Mouse (Mus musculus) liver, embryonic 14.5 days (tissue): ENCODE results near the gene Sh2d3c. TPM values are rescaled to one million over a fixed set of nuclear protein-coding genes. Genes with fewer than 3 reads are reported as not detected.

Source experiments
- ATAC-seq: fragments of 200-750 bp; cut with Nextera tagmentation; 2 replicates; pipeline ENCODE4 v1.8.0; 2017; ENCODE audit warnings: moderate number of reproducible peaks, mild to moderate bottlenecking, moderate library complexity; ENCODE audit not compliant: insufficient read depth
- DNase-seq, 3 experiments: peaks; one replicate each; pipeline ENCODE4 v3.0.0-alpha.2; 2012 to 2013; ENCODE audit warnings: low read depth in 3 of 3, low spot score in 3 of 3
- H3K27ac ChIP-seq: fragments of 300-500 bp; sonication (generic); 2 replicates; pipeline ENCODE4 v1.5.1; 2014; ENCODE audit warnings: moderate library complexity, mild to moderate bottlenecking, control low read depth, inconsistent platforms
- H3K27me3 ChIP-seq: fragments of 300-500 bp; sonication (generic); 2 replicates; pipeline ENCODE4 v1.6.1; 2014; ENCODE audit warnings: mild to moderate bottlenecking, low read length, moderate library complexity; ENCODE audit not compliant: control insufficient read depth, insufficient read depth
- H3K36me3 ChIP-seq: fragments of 300-500 bp; sonication (generic); replicated peaks from 2 replicates; pipeline ENCODE4 v1.6.1; 2014; ENCODE audit warnings: low read depth; ENCODE audit not compliant: control insufficient read depth, insufficient read depth
- H3K4me1 ChIP-seq, 2 experiments: fragments of 200-500 bp in 1 of 2; fragments of 300-500 bp in 1 of 2; sonication (generic) in 1 of 2; replicated peaks; 2 replicates each; pipeline ENCODE4 v1.6.1; 2012 to 2014; ENCODE audit warnings: antibody characterized with exemption in 1 of 2, inconsistent platforms in 1 of 2, low read length in 1 of 2; ENCODE audit not compliant: control insufficient read depth in 2 of 2, insufficient read depth in 2 of 2
- H3K4me2 ChIP-seq: fragments of 300-500 bp; sonication (generic); 2 replicates; pipeline ENCODE4 v1.6.1; 2014; ENCODE audit warnings: low read depth, mild to moderate bottlenecking, control low read depth, moderate library complexity
- H3K4me3 ChIP-seq, 2 experiments: fragments of 200-500 bp in 1 of 2; fragments of 300-500 bp in 1 of 2; sonication (generic) in 1 of 2; 2 replicates each; pipeline ENCODE4 v1.5.1; 2012 to 2014; ENCODE audit warnings: low read depth in 2 of 2, low read length in 2 of 2, mild to moderate bottlenecking in 2 of 2, control low read depth in 1 of 2, inconsistent platforms in 1 of 2, moderate library complexity in 1 of 2; ENCODE audit not compliant: insufficient read depth in 1 of 2
- H3K9ac ChIP-seq: fragments of 300-500 bp; sonication (generic); replicated peaks from 2 replicates; pipeline ENCODE4 v1.6.1; 2014; ENCODE audit warnings: mild to moderate bottlenecking, control low read depth, moderate library complexity
- H3K9me3 ChIP-seq: fragments of 300-500 bp; sonication (generic); 2 replicates; pipeline ENCODE4 v1.6.1; 2016; ENCODE audit warnings: low read length, mixed read lengths; ENCODE audit not compliant: control insufficient read depth
- CTCF ChIP-seq: IDR thresholded peaks from 2 replicates; pipeline ENCODE4 v1.5.1; 2016; ENCODE audit warnings: antibody characterized with exemption, low read depth, control low read depth
- EP300 ChIP-seq: IDR thresholded peaks from 2 replicates; pipeline ENCODE4 v1.6.1; 2016; ENCODE audit warnings: antibody characterized with exemption, low read depth
- WGBS: fragments of 180-500 bp; shearing (Covaris S2); extraction: QIAGEN DNeasy Blood & Tissue Kit; methylation state at CpG from one replicate; pipeline ENCODE4 v1.1.7; 2014; ENCODE audit not compliant: insufficient replicate concordance; 5-methylcytosine and 5-hydroxymethylcytosine counted together
- polyA plus RNA-seq, 2 experiments: library from polyadenylated mRNA; depleted of rRNA in 1 of 2; stranded (reverse) in 1 of 2; unstranded in 1 of 2; fragments of >200 nt; fragmentation: Nextera tagmentation in 1 of 2; extraction: Ambion mirVana in 1 of 2; gene quantifications; 2 replicates each; pipeline versions ENCODE4 v1.2.1 to v1.2.3; 2012 to 2014

Gene Sh2d3c
- polyA plus RNA-seq, 2 experiments = 3.5 to 4.7 TPM

DNA sequence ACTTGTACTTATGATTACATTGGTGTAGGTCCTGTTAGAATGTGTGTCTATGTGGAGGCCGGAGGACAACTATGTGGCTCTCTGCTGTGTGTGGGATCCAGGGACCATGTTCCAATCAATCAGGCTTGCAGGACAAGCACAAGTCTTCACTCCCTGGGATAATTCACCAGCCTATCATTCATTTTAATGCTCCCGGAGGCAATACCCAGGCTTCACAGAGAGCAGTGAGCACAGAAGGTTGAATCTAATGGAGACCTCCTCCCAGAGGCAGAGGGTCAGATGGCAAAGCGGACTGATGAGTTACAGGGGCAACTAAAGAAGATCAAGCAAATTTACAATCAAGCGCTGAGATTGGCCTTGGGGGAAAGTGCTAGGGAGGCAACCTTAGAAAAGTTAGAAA is 8.7 kb downstream of the Sh2d3c start:
- 67% methylated on average over 4 of the region's 4 CpGs for WGBS

DNA sequence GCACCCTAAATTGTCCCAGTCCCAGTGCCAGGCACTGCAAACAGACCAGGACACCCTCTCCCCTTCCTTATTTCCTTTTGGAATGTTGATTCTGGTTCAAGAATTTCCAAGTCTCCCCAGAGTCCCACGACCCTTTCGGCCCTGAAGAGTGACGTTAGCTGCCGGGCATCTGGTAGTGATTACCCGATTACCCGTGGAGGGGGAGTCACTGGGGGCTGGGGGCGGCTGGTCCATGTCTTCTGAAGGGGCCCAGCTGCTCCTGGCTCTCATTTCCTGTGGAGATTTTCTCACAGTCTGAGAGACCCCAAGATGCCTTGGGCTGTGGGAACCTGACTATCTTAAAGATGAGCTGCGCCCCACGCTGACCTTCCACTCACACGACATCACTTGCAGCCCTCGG is 10.0 kb downstream of the Sh2d3c start:
- DNase-seq = no peak
- no peak for TF ChIP-seq CTCF
- TF ChIP-seq EP300 = no peak
- no peak overlapping the region for H3K4me3 ChIP-seq
- H3K9ac ChIP-seq = no peak overlapping the region
- H3K36me3 ChIP-seq = no peaks in the 10 kb centered on the region
- H3K27ac ChIP-seq = no peak overlapping the region
- no peaks in the 10 kb centered on the region for H3K27me3 ChIP-seq
- H3K4me2 ChIP-seq = no peak overlapping the region
- no peak for ATAC-seq
- H3K9me3 ChIP-seq = no peaks in the 10 kb centered on the region
- peaks cover 0 to 6% of the 10 kb centered on the region in 2 experiments; a peak in 1 of 4 replicates for H3K4me1 ChIP-seq
- WGBS = 59% methylated on average over 11 of the region's 11 CpGs

More for the DNA sequence above, 8.7 kb downstream of the Sh2d3c start:
- Histone ChIP-seq H3K4me2 (no peak overlapping the region; the same call in 1 of the 2 replicates), H3K36me3 (no peaks in the 10 kb centered on the region), H3K4me3 (no peak overlapping the region), H3K9ac (no peak overlapping the region), H3K9me3 (no peaks in the 10 kb centered on the region), H3K4me1 (peaks cover 0 to 5% of the 10 kb centered on the region in 2 experiments; a peak in 1 of 4 replicates), H3K27me3 (no peaks in the 10 kb centered on the region), H3K27ac (no peak overlapping the region)
- no peak for TF ChIP-seq EP300
- DNase-seq = no peak
- ATAC-seq = no peak

GRCm38 (mm10) chr2:32731911-32732310 is 11.1 kb downstream of the Sh2d3c start:
- no peak for ATAC-seq
- no peak for TF ChIP-seq CTCF
- no peak for TF ChIP-seq EP300
- DNase-seq = no peak
- Histone ChIP-seq H3K27me3 (no peaks in the 10 kb centered on the region), H3K9ac (no peak overlapping the region), H3K4me1 (peaks cover 0 to 5% of the 10 kb centered on the region in 2 experiments; a peak in 2 of 4 replicates), H3K9me3 (no peaks in the 10 kb centered on the region), H3K36me3 (no peaks in the 10 kb centered on the region), H3K4me2 (no peak overlapping the region), H3K4me3 (no peak overlapping the region), H3K27ac (no peak overlapping the region)
- WGBS = 71% methylated on average over 4 of the region's 4 CpGs

GRCm38 (mm10) chr2:32732695-32733094 is 11.8 kb downstream of the Sh2d3c start:
- ATAC-seq (no peak), DNase-seq (no peak)
- H3K9ac ChIP-seq = no peak overlapping the region
- H3K4me2 ChIP-seq = no peak overlapping the region
- H3K4me1 ChIP-seq = peaks cover 0 to 4% of the 10 kb centered on the region in 2 experiments; a peak in 2 of 4 replicates
- H3K27me3 ChIP-seq = no peaks in the 10 kb centered on the region
- no peak overlapping the region for H3K4me3 ChIP-seq
- H3K9me3 ChIP-seq = no peaks in the 10 kb centered on the region
- TF ChIP-seq CTCF (no peak), EP300 (no peak)
- no peak overlapping the region for H3K27ac ChIP-seq
- no peaks in the 10 kb centered on the region for H3K36me3 ChIP-seq
- WGBS = 55% methylated on average over 6 of the region's 6 CpGs

DNA sequence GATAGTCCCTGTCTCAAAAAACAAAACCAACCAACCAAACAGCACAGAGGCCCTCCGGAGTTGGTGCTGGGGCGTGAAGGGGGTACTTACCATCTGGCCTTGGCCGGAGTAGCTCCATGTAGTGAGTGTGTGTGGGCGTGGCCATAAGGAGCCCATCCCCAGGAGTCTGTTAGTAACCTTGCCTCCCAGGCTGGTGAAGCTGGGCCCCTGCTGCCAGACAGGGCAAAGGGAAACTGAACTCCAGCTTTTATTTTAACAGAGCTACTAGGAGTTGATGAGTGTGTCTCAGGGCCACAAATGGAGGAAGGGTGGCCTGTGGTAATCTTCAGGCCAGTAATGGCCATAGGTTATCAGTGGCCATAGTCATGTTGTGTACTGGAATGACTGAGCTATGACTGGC is 13.6 kb downstream of the Sh2d3c start:
- TF ChIP-seq CTCF = no peak
- no peak for TF ChIP-seq EP300
- Histone ChIP-seq H3K4me1 (peaks cover 0 to 4% of the 10 kb centered on the region in 2 experiments; a peak in 2 of 4 replicates), H3K4me3 (no peak overlapping the region), H3K27ac (no peak overlapping the region), H3K27me3 (no peaks in the 10 kb centered on the region), H3K9ac (no peak overlapping the region), H3K4me2 (no peak overlapping the region), H3K9me3 (no peaks in the 10 kb centered on the region), H3K36me3 (no peaks in the 10 kb centered on the region)
- WGBS = 37% methylated on average over 4 of the region's 4 CpGs
- DNase-seq (no peak), ATAC-seq (peak; percentile 23; the same call in 1 of the 2 replicates)

DNA sequence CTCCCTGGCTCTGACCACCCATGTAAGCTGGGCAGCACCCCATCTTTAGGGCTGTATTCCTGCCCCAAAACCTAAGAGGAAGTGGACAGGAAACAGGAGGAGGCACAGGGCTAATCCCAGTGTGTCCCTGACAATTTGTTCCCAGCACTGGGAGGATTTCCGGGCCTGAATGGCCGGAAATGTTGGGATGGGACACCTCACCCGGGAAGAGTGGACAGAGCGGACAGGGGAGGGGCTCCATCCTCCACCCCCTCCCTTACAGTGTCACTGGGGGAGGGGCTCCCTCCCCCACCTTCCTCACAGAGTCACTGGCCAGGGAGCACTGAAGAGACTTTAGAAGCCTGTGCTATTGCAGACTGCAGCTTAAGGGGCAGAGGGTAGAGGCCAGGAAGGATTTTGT is 14.1 kb downstream of the Sh2d3c start:
- WGBS = 33% methylated on average over 4 of the region's 4 CpGs

More for the DNA sequence above, 14.1 kb downstream of the Sh2d3c start:
- Histone ChIP-seq H3K9me3 (no peaks in the 10 kb centered on the region), H3K4me1 (peaks cover 0 to 4% of the 10 kb centered on the region in 2 experiments; a peak in 2 of 4 replicates), H3K4me2 (no peak overlapping the region), H3K36me3 (no peaks in the 10 kb centered on the region), H3K27ac (no peak overlapping the region), H3K4me3 (no peak overlapping the region), H3K27me3 (no peaks in the 10 kb centered on the region), H3K9ac (no peak overlapping the region)
- DNase-seq = no peak
- TF ChIP-seq CTCF (no peak), EP300 (no peak)
- ATAC-seq = peak; percentile 18; the same call in 1 of the 2 replicates
